Mouse (Mus musculus): ENCODE measurements around the gene Ing3.

DNA sequence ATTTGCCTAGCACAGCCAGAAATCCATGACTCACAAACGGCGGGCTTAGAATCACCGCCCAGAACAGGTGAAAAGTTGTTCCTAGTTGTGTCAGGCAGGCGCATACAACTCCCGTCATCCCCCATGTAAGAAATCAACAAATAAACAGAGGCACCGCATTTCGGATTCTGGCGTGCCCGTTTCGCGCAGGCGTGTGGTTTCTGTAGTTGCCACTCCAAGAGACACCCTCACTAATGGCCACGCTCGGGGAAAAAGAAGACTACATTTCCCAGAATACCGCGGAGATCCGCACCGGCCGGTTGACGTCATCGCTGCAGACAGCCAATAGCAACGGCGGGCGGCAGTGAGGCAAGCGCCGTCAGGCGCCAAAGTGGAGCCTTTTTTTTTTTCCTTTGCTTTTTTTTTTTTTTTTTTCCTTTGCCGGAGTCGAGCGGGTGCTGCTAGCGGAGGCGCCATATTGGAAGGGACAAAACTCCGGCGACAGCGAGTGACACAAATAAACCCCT is at the start of gene Ing3:
- TF ChIP-seq CTCF (IDR thresholded peaks at IDR 0.05; ENCODE audit: borderline replicate concordance, control insufficient read depth, extremely low read depth, insufficient read depth, low read length, poor library complexity) = no peak
- TF ChIP-seq POLR2A (IDR thresholded peaks at IDR 0.05; ENCODE audit: control insufficient read depth, extremely low read depth, insufficient read depth, low read length, poor library complexity) = no peak

All from thymus, adult 2 months (tissue).